Mouse (Mus musculus) myocyte (in vitro differentiated cells): ENCODE data around the gene March7.

Experiments used
- CEBPB ChIP-seq: IDR thresholded peaks from 2 replicates; pipeline ENCODE4 v1.6.1; 2011; ENCODE audit warnings: mild to moderate bottlenecking, moderate library complexity; ENCODE audit not compliant: poor library complexity, insufficient read depth, severe bottlenecking
- E2F4 ChIP-seq: IDR thresholded peaks from one replicate; pipeline ENCODE4 v1.6.1; 2011; ENCODE audit warnings: mild to moderate bottlenecking, control low read depth, moderate library complexity; ENCODE audit not compliant: insufficient read depth
- MAX ChIP-seq: IDR thresholded peaks from one replicate; pipeline ENCODE4 v1.6.1; 2011; ENCODE audit warnings: low read depth, mild to moderate bottlenecking, control low read depth
- MYOG ChIP-seq, 3 experiments: IDR thresholded peaks; one replicate each; pipeline ENCODE4 v1.6.1; 2011; ENCODE audit warnings: control low read depth in 2 of 3, low read depth in 2 of 3, mild to moderate bottlenecking in 2 of 3; ENCODE audit not compliant: insufficient read length in 2 of 3, control insufficient read depth in 1 of 3, insufficient read depth in 1 of 3
- POLR2A ChIP-seq: IDR thresholded peaks from one replicate; pipeline ENCODE4 v1.6.1; 2011; ENCODE audit warnings: low read depth, mild to moderate bottlenecking, control low read depth, moderate library complexity; ENCODE audit not compliant: insufficient read length
- POLR2AphosphoS2 ChIP-seq: IDR thresholded peaks from one replicate; pipeline ENCODE4 v1.6.1; 2011; ENCODE audit warnings: low read depth, control low read depth; ENCODE audit not compliant: insufficient read length
- REST ChIP-seq: IDR thresholded peaks from one replicate; pipeline ENCODE4 v1.6.1; 2011; ENCODE audit warnings: mild to moderate bottlenecking, control low read depth, moderate library complexity; ENCODE audit not compliant: insufficient read depth, insufficient read length
- TCF12 ChIP-seq: IDR thresholded peaks from one replicate; pipeline ENCODE4 v1.6.1; 2011; ENCODE audit warnings: mild to moderate bottlenecking, control low read depth; ENCODE audit not compliant: poor library complexity, insufficient read depth, severe bottlenecking
- USF1 ChIP-seq: IDR thresholded peaks from one replicate; pipeline ENCODE4 v1.6.1; 2011; ENCODE audit warnings: low read depth, mild to moderate bottlenecking, control low read depth, moderate library complexity

DNA sequence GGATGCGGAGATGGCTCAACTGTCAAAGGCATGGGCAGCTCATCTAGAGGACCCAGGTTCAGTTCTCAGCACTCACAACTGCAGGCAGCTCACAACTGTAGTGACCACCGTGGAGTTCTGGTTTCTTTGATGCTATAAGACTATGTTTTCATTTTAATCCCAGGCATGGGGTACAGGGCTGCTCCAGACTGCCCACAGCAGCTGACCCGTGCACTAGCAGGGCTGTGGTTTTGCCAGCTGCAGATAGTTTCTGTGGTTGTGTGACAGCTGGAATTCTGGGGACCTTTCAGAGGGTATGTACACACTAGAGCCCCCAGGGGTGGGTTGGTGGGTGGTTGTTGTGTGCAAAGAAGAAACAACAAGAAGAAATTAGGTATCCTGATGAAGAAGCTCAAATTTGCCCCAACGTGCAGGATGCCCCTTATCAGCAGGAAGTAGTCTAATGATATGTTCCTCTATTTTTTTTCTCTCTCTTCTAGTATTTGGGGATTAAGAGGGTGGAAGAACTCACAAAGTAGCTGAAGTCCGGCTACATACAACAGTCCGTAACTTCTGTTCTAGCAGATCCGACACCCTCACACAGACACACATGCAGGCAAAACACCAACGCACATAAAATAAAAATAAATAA, 6.7 kb upstream of the March7 start:
- no peak for TF ChIP-seq CEBPB
- TF ChIP-seq POLR2A, result no peak
- no peak for TF ChIP-seq TCF12
- no peak for TF ChIP-seq E2F4
- TF ChIP-seq MAX, result no peak
- peak in 2 of 3 experiments; percentile 37 to 66 for TF ChIP-seq MYOG (IDR thresholded peaks at IDR 0.05; ENCODE audit: control insufficient read depth in 1 of 3, insufficient read depth in 1 of 3, insufficient read length in 2 of 3, low read depth in 2 of 3)
- no peak for TF ChIP-seq USF1
- no peak for TF ChIP-seq REST
- TF ChIP-seq POLR2AphosphoS2, result no peak
